Mouse (Mus musculus): Measurements from ENCODE around the gene Phf11b. TPM values are rescaled to one million over a fixed set of nuclear protein-coding genes. Genes with fewer than 3 reads are reported as not detected.
"Not testable (repeated sequence)": the region's sequence is repeated elsewhere in the genome, so short reads cannot be mapped to it uniquely, and the experiment has no call there.

Gene Phf11b
- total RNA-seq, 1 experiment = 0.18 TPM

DNA sequence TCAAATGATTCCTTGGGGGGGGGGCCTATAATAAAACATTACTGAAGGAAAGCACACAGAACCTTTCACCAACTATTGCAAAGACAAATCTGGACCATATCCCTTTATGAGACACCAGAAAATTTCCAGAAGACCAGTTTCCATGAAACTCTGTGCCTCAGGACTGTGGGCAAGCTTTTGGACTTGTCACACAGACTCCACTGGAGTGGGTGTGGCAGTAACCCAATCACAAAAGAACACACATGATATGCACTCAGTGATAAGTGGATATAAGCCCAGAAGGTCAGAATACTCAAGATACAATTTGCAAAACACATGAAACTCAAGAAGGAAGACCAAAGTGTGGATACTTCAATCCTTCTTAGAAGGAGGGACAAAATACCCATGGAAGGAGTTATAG lies 49.4 kb downstream of the Phf11b start:
- H3K4me1 ChIP-seq (ENCODE audit: control insufficient read depth in 2 of 2, insufficient read depth in 2 of 2, low read length in 2 of 2, poor library complexity in 1 of 2); in situ Hi-C loops (cut with MboI; ENCODE audit: low sequenced_read_pairs in 2 of 2, unreplicated experiment in 2 of 2); DNase-seq (ENCODE audit: low read depth, low spot score); H3K27ac ChIP-seq (ENCODE audit: insufficient read depth, low read depth, low read length, poor library complexity, severe bottlenecking); H3K9ac ChIP-seq (ENCODE audit: insufficient read depth, low read depth, low read length, poor library complexity, severe bottlenecking); H3K4me3 ChIP-seq (ENCODE audit: insufficient read depth in 1 of 2, low read depth in 1 of 2, low read length in 2 of 2, poor library complexity in 1 of 2, severe bottlenecking in 1 of 2); H3K9me3 ChIP-seq (ENCODE audit: control insufficient read depth, insufficient read depth, low read depth, low read length); H3K36me3 ChIP-seq (ENCODE audit: control insufficient read depth, insufficient read depth, low read length, poor library complexity, severe bottlenecking): not testable (repeated sequence)

DNA sequence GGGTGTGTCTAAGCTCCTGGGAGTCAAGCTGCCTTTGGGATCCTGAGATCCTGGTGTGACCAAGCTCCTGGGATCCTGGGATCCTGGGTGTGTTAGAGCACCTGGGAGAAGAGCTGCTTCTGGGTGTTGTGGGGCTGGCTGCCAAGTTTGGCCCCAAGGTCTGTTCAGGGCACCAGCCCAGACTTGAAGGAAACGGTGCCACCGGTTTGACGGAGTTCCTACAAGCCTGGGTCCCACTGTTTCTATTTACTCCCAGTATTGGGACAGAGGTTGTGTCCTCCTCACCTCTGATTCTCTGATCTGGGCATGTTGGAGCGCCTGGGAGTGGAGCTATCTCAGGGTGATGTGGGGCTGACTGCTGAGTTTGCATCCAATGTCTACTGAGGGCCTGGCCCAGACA lies 66.2 kb downstream of the Phf11b start:
- DNase-seq (ENCODE audit: low read depth, low spot score); H3K9me3 ChIP-seq (ENCODE audit: control insufficient read depth, insufficient read depth, low read depth, low read length); H3K4me1 ChIP-seq (ENCODE audit: control insufficient read depth in 2 of 2, insufficient read depth in 2 of 2, low read length in 2 of 2, poor library complexity in 1 of 2); H3K9ac ChIP-seq (ENCODE audit: insufficient read depth, low read depth, low read length, poor library complexity, severe bottlenecking); in situ Hi-C loops (cut with MboI; ENCODE audit: low sequenced_read_pairs in 2 of 2, unreplicated experiment in 2 of 2); H3K4me3 ChIP-seq (ENCODE audit: insufficient read depth in 1 of 2, low read depth in 1 of 2, low read length in 2 of 2, poor library complexity in 1 of 2, severe bottlenecking in 1 of 2); H3K27ac ChIP-seq (ENCODE audit: insufficient read depth, low read depth, low read length, poor library complexity, severe bottlenecking); H3K36me3 ChIP-seq (ENCODE audit: control insufficient read depth, insufficient read depth, low read length, poor library complexity, severe bottlenecking): not testable (repeated sequence)

Other genes starting within 250 kb of the Phf11b start
- not detected in 2 replicates for gene 1700129C05Rik, start 198.5 kb downstream of the Phf11b start, total RNA-seq (2012; rRNA removed)
- not detected in 2 replicates for gene Gm5142, start 162.6 kb downstream of the Phf11b start, total RNA-seq (2012; rRNA removed)
- 18.5 and 42.8 TPM in 2 replicates for gene Rcbtb1, start 140.1 kb downstream of the Phf11b start, total RNA-seq (2012; rRNA removed)
- not detected in 2 replicates for gene Gm6904, start 81.1 kb downstream of the Phf11b start, total RNA-seq (2012; rRNA removed)
- gene Phf11a, start 43.8 kb downstream of the Phf11b start, total RNA-seq (2012; rRNA removed) = 0.69 and 0.76 TPM in 2 replicates
- gene Phf11d, start 24.1 kb upstream of the Phf11b start, total RNA-seq (2012; rRNA removed) = 21.1 and 33.5 TPM in 2 replicates
- gene Phf11c, start 54.0 kb upstream of the Phf11b start, total RNA-seq (2012; rRNA removed) = 1.0 and 1.1 TPM in 2 replicates
- 7.9 and 16.7 TPM in 2 replicates for gene Setdb2, start 99.5 kb upstream of the Phf11b start, total RNA-seq (2012; rRNA removed)
- 5.8 and 8.1 TPM in 2 replicates for gene Cab39l, start 99.6 kb upstream of the Phf11b start, total RNA-seq (2012; rRNA removed)

All from ES-E14 (cell line).